Mouse (Mus musculus) kidney, postnatal 0 days (tissue): ENCODE data around the gene Pias3. TPM values are rescaled to one million over a fixed set of nuclear protein-coding genes. Genes with fewer than 3 reads are reported as not detected.
"Not testable (repeated sequence)": the region's sequence is repeated elsewhere in the genome, so short reads cannot be mapped to it uniquely, and the experiment has no call there.

Experiments used
- ATAC-seq: fragments of 200-750 bp; cut with Nextera tagmentation; replicated peaks from 2 replicates; pipeline ENCODE4 v1.8.0; 2017; ENCODE audit warnings: low read depth, moderate number of reproducible peaks, moderate TSS enrichment, moderate library complexity; ENCODE audit not compliant: low FRiP score
- DNase-seq: peaks from one replicate; pipeline ENCODE4 v3.0.0-alpha.2; 2016; ENCODE audit warnings: low spot score
- H3K27ac ChIP-seq: fragments of 300-500 bp; sonication (generic); 2 replicates; pipeline ENCODE4 v1.5.1; 2014; ENCODE audit warnings: mild to moderate bottlenecking
- H3K27me3 ChIP-seq: fragments of 300-500 bp; sonication (generic); 2 replicates; pipeline ENCODE4 v1.6.1; 2014; ENCODE audit warnings: low read length, mixed read lengths; ENCODE audit not compliant: insufficient read depth
- H3K36me3 ChIP-seq: fragments of 300-500 bp; sonication (generic); 2 replicates; pipeline ENCODE4 v1.6.1; 2014; ENCODE audit warnings: low read length, mixed read lengths; ENCODE audit not compliant: insufficient read depth
- H3K4me1 ChIP-seq: fragments of 300-500 bp; sonication (generic); replicated peaks from 2 replicates; pipeline ENCODE4 v1.6.1; 2014; ENCODE audit warnings: antibody characterized with exemption, low read length, mixed read lengths; ENCODE audit not compliant: insufficient read depth
- H3K4me2 ChIP-seq: fragments of 300-500 bp; sonication (generic); 2 replicates; pipeline ENCODE4 v1.6.1; 2014; ENCODE audit warnings: mild to moderate bottlenecking, low read length, moderate library complexity, mixed read lengths
- H3K4me3 ChIP-seq: fragments of 300-500 bp; sonication (generic); replicated peaks from 2 replicates; pipeline ENCODE4 v1.5.1; 2014; ENCODE audit warnings: low read depth, low read length
- H3K9ac ChIP-seq: fragments of 300-500 bp; sonication (generic); 2 replicates; pipeline ENCODE4 v1.6.1; 2014; ENCODE audit warnings: low read depth, low read length
- H3K9me3 ChIP-seq: fragments of 300-500 bp; sonication (generic); replicated peaks from 2 replicates; pipeline ENCODE4 v1.6.1; 2016; ENCODE audit warnings: low read length, inconsistent platforms, mixed read lengths
- CTCF ChIP-seq: IDR thresholded peaks from 2 replicates; pipeline ENCODE4 v1.5.1; 2016; ENCODE audit warnings: antibody characterized with exemption, low read depth, mild to moderate bottlenecking, moderate library complexity
- WGBS: fragments of 180-500 bp; shearing (Covaris S2); extraction: QIAGEN DNeasy Blood & Tissue Kit; methylation state at CpG from one replicate; pipeline ENCODE4 v1.1.7; 2014; 5-methylcytosine and 5-hydroxymethylcytosine counted together
- polyA plus RNA-seq: library from polyadenylated mRNA; unstranded; fragments of >200 nt; fragmentation: Nextera tagmentation; extraction: Ambion mirVana; gene quantifications from 2 replicates; pipeline ENCODE4 v1.2.1, GENCODE M21; 2015

The Pias3 gene
- polyA plus RNA-seq, 1 experiment from 2014 or later, result 38.7 TPM

- TF ChIP-seq CTCF, result no peak
- Histone ChIP-seq H3K9ac (no peak overlapping the region), H3K4me3 (no peak overlapping the region), H3K4me1 (no peaks in the 10 kb centered on the region), H3K9me3 (no peaks in the 10 kb centered on the region), H3K27ac (no peak overlapping the region), H3K4me2 (no peak overlapping the region), H3K27me3 (no peaks in the 10 kb centered on the region), H3K36me3 (no peaks in the 10 kb centered on the region)
- 80% methylated on average over 3 of the region's 3 CpGs for WGBS
- DNase-seq (no peak), ATAC-seq (no peak)
Measured at GRCm38 (mm10) chr3:96683496-96683895, 12.7 kb upstream of the Pias3 start.

GRCm38 (mm10) chr3:96684151-96684821, 11.9 kb upstream of the Pias3 start:
- Histone ChIP-seq H3K27me3 (no peaks in the 10 kb centered on the region), H3K4me3 (0 out of 2 replicates have a peak overlapping the region, but pooled peaks have one; percentile 9), H3K4me2 (peak overlapping the region; percentile 44), H3K9ac (no peak overlapping the region), H3K4me1 (no peaks in the 10 kb centered on the region), H3K36me3 (no peaks in the 10 kb centered on the region), H3K9me3 (no peaks in the 10 kb centered on the region), H3K27ac (no peak overlapping the region)
- ATAC-seq, result no peak
- 58% methylated on average over 17 of the region's 17 CpGs for WGBS
- TF ChIP-seq CTCF, result no peak
- no peak for DNase-seq

- Histone ChIP-seq H3K9ac (no peak overlapping the region), H3K4me2 (peak overlapping the region; percentile 44), H3K9me3 (no peaks in the 10 kb centered on the region), H3K4me3 (0 out of 2 replicates have a peak overlapping the region, but pooled peaks have one; percentile 9), H3K27me3 (no peaks in the 10 kb centered on the region), H3K36me3 (no peaks in the 10 kb centered on the region), H3K4me1 (no peaks in the 10 kb centered on the region), H3K27ac (no peak overlapping the region)
- WGBS, result 27% methylated on average over 28 of the region's 28 CpGs
- ATAC-seq (no peak), DNase-seq (no peak)
- no peak for TF ChIP-seq CTCF
Measured at GRCm38 (mm10) chr3:96684822-96685156, 11.4 kb upstream of the Pias3 start.

- not testable (repeated sequence) for H3K27me3 ChIP-seq, H3K4me1 ChIP-seq, H3K4me2 ChIP-seq, H3K9me3 ChIP-seq, H3K4me3 ChIP-seq, H3K27ac ChIP-seq, DNase-seq, H3K36me3 ChIP-seq, H3K9ac ChIP-seq, ATAC-seq
- 92% methylated on average over 5 of the region's 5 CpGs for WGBS
Measured at GRCm38 (mm10) chr3:96686057-96686456, 10.1 kb upstream of the Pias3 start.

GRCm38 (mm10) chr3:96688854-96689253, 7.3 kb upstream of the Pias3 start:
- H3K9me3 ChIP-seq, result no peaks in the 10 kb centered on the region
- H3K36me3 ChIP-seq, result no peaks in the 10 kb centered on the region
- H3K27ac ChIP-seq, result no peak overlapping the region
- ATAC-seq (no peak), DNase-seq (no peak)
- H3K4me2 ChIP-seq, result no peak overlapping the region
- no peak overlapping the region for H3K4me3 ChIP-seq
- H3K27me3 ChIP-seq, result no peaks in the 10 kb centered on the region
- no peaks in the 10 kb centered on the region for H3K4me1 ChIP-seq
- 80% methylated on average over 11 of the region's 11 CpGs for WGBS
- TF ChIP-seq CTCF, result no peak
- no peak overlapping the region for H3K9ac ChIP-seq

- Histone ChIP-seq H3K4me1 (no peaks in the 10 kb centered on the region), H3K4me3 (no peak overlapping the region), H3K27ac (no peak overlapping the region), H3K27me3 (no peaks in the 10 kb centered on the region), H3K9ac (no peak overlapping the region), H3K9me3 (no peaks in the 10 kb centered on the region), H3K36me3 (no peaks in the 10 kb centered on the region), H3K4me2 (no peak overlapping the region)
- DNase-seq, result no peak
- WGBS, result 55% methylated on average over 3 of the region's 3 CpGs
- no peak for ATAC-seq
- peak; percentile 47; the same call in 1 of the 2 replicates for TF ChIP-seq CTCF
Measured at GRCm38 (mm10) chr3:96690298-96690697, 5.9 kb upstream of the Pias3 start.

GRCm38 (mm10) chr3:96692506-96692905, 3.7 kb upstream of the Pias3 start:
- no peak overlapping the region for H3K4me2 ChIP-seq
- 11% methylated on average over 3 of the region's 3 CpGs for WGBS
- H3K27ac ChIP-seq, result no peak overlapping the region
- DNase-seq, result peak; percentile 68
- no peak overlapping the region for H3K9ac ChIP-seq
- H3K4me3 ChIP-seq, result no peak overlapping the region
- no peaks in the 10 kb centered on the region for H3K36me3 ChIP-seq
- H3K4me1 ChIP-seq, result peaks cover 4% of the 10 kb centered on the region
- no peaks in the 10 kb centered on the region for H3K27me3 ChIP-seq
- TF ChIP-seq CTCF, result peak; percentile 68
- ATAC-seq, result no peak
- H3K9me3 ChIP-seq, result no peaks in the 10 kb centered on the region
